Mouse (Mus musculus) cortical plate, adult 2 months (tissue): ENCODE results near the gene Parvb. TPM values are rescaled to one million over a fixed set of nuclear protein-coding genes. Genes with fewer than 3 reads are reported as not detected.
A peak's percentile ranks its signal among the peaks of the same experiment; 100 is the strongest.

Experiments used
- H3K27ac ChIP-seq: fragments of 200-500 bp; 2 replicates; pipeline ENCODE4 v1.5.1; 2012; ENCODE audit warnings: low read length, control low read depth, inconsistent platforms; ENCODE audit not compliant: insufficient read depth
- H3K4me1 ChIP-seq: fragments of 200-500 bp; 2 replicates; pipeline ENCODE4 v1.6.1; 2011; ENCODE audit warnings: low read length; ENCODE audit not compliant: control insufficient read depth, insufficient read depth
- H3K4me3 ChIP-seq: fragments of 200-500 bp; 2 replicates; pipeline ENCODE4 v1.5.1; 2011; ENCODE audit warnings: mild to moderate bottlenecking, low read length, control low read depth; ENCODE audit not compliant: insufficient read depth
- CTCF ChIP-seq: fragments of 200-500 bp; IDR thresholded peaks from 2 replicates; pipeline ENCODE4 v1.5.1; 2011; ENCODE audit warnings: mild to moderate bottlenecking, control low read depth, low read length; ENCODE audit not compliant: insufficient read depth; ENCODE audit errors: extremely low read depth
- POLR2A ChIP-seq: fragments of 200-500 bp; IDR thresholded peaks from 2 replicates; pipeline ENCODE4 v1.6.1; 2011; ENCODE audit warnings: mild to moderate bottlenecking, low read length, control low read depth; ENCODE audit not compliant: insufficient read depth; ENCODE audit errors: extremely low read depth
- polyA plus RNA-seq: library from polyadenylated mRNA; depleted of rRNA; stranded (reverse); fragments of >200 nt; gene quantifications from 2 replicates; pipeline ENCODE4 v1.2.3, GENCODE M21; 2012; rRNA removed

The Parvb gene
- 12.1 and 13.8 TPM in 2 replicates for polyA plus RNA-seq

DNA sequence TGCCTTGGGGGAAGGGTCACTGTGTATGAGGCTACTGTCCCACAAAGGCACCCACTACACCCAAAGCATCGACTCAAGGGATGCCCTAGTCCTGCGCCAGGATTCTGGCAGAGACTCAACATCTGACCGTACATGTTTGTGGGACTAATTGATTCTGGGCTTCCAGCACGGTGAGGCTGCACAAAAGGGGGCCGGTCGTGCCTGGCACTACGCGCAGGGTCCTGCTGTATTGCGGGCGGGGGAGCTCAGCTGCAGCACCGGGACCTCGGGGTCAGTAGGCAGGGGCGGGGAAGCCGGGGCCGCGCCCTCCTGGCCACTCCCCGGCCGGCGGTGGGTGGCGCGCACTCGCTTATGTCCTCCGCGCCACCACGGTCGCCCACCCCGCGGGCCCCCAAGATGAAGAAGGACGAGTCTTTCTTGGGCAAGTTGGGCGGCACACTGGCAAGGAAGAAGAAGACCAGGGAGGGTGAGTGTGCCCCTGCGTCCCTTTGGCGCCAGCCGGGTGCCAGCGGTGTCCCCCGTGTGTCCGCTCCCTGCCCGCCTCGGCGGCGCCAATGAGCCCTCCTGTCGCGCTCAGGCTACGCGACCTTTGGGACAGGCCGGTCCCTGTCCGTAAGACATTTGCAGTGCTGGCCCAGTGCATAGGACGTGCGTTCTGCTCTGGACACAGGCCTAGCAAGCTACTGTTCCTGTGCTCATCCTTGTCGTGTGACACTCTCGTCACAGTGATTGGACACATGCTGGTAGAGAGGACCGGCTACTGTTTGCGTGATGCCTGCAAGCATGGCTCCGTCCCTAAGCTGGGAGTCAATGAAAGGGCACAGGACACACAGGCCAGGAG is at the start of gene Parvb:
Gene Parvb, plus strand, starts transcription at position 323 of the 841 bp plus-strand sequence.
- peak within 1 kb of the TSS; percentile 36 for H3K4me3 ChIP-seq
- TF ChIP-seq POLR2A (peak; percentile 70; the same call in 1 of the 2 replicates), CTCF (no peak)
- peak within 1 kb of the TSS; percentile 49 for H3K27ac ChIP-seq
- H3K4me1 ChIP-seq = peaks cover 4% of the 10 kb centered on the region; the same call in 1 of the 2 replicates

DNA sequence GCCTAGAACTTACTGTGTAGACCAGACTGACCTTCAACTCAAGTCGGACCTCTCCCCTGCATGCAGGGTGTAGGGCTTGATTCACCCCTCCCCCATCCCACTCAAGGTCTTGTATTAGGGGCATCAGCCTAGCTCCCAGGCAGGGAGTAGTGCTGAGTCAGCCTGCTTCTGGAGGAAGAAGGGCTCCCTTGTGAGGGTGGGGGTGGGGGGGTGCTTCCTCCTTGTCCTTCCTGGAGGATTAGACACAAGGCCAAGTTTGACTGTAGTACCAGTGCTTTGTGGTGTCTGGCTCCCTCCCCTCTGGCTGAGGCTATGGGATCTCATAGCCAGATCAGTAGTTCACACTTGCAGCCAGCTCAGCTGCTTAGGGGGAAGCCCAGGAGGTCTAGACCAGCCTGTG is 47.9 kb upstream of the Parvb start:
- no peak overlapping the region for H3K27ac ChIP-seq
- no peak for TF ChIP-seq POLR2A
- TF ChIP-seq CTCF = no peak
- H3K4me3 ChIP-seq = no peak overlapping the region
- no peaks in the 10 kb centered on the region for H3K4me1 ChIP-seq

DNA sequence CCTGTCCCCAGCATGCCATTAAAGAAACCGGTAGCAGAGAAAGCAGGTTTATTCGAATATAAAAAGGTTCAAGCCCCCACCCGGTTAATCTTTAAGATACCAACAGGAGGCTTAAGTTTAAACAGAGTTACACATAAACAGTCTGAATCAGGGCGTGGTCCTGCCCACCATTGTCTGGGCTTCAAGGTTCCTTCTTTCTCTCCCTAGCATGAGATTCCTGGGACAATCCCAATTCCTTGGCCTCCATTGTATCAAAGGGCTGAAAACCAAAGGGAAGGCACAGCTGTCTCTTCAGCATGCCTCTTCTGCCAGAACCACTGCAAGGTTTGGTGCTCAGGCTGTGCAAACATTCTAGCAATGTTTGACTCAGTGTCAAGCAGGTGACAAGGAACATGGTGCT is 45.6 kb upstream of the Parvb start:
- H3K4me1 ChIP-seq = no peaks in the 10 kb centered on the region
- H3K4me3 ChIP-seq = no peak overlapping the region
- TF ChIP-seq CTCF (no peak), POLR2A (no peak)
- H3K27ac ChIP-seq = no peak overlapping the region

DNA sequence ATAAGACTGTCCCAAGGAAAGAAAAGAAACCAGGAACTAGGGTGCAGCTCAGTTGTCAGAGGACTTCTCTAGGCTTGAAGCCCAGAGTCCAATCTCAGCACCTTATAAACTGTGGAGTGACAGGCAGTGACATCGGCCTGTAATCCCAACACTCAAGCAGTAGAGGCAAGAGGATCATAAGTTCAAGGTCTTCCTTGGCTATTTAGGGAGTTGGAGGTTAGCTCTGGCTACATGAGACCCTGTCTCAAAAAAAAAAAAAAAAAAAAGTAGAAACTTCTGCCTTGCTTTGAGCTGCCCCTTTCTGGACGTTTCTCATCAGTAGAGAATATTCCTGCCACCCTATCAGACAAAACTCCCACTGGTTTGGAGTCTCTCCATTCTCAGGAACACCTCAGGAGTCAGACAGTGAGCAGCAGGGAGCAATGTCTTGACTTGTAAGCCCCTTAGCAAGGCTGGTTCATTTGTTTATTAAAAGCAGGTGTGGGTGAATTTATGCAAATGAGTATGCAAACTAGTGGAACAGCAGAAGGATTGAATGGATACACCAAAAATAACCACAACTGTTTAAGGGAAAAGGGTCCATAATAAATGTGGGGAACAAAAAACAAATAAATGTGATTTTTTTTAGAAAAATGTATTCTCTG is 42.8 kb upstream of the Parvb start:
- Histone ChIP-seq H3K4me1 (peaks cover 2% of the 10 kb centered on the region; the same call in 1 of the 2 replicates), H3K27ac (no peak overlapping the region), H3K4me3 (no peak overlapping the region)
- TF ChIP-seq CTCF (no peak), POLR2A (no peak)

DNA sequence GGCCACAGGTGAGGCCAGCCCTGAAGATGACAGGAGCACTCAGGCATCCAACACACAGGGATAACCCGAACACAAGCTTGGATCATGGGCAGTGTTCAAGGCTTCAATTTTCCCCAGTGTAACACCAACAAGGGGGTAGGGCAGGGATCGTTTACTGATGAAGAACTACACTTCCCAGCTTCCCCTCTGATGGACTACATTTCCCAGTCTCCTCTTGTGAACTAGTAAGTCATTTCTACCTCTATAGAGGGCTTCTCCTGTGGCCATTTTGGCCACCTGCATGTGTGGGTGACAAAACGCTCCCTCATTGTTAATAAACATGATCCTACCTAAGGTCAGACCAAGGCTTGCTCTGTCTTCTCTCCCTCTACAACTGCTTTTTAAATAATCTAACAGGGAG is 42.0 kb upstream of the Parvb start:
- Histone ChIP-seq H3K4me3 (no peak overlapping the region), H3K27ac (no peak overlapping the region), H3K4me1 (peaks cover 2% of the 10 kb centered on the region; the same call in 1 of the 2 replicates)
- no peak for TF ChIP-seq POLR2A
- TF ChIP-seq CTCF = no peak

DNA sequence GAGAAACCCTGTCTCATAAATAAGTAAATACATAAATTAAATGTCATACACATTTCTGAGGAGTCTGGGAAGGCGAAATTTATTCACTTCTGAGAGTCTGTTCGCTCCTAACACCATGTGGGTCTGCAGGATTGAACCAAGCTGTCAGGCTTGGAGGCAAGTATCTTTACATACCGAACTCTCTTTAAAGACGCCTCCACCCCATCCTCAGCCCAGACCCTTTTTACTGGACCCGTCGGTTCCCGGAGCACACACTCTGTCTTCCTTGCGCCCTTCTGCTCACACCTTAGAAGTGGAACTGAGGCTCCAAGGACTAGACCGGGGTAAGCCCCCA is 40.2 kb upstream of the Parvb start:
- Histone ChIP-seq H3K4me1 (peaks cover 2% of the 10 kb centered on the region; the same call in 1 of the 2 replicates), H3K27ac (0 out of 2 replicates have a peak overlapping the region, but pooled peaks have one; percentile 1), H3K4me3 (peak overlapping the region; percentile 61)
- TF ChIP-seq CTCF (no peak), POLR2A (no peak)

DNA sequence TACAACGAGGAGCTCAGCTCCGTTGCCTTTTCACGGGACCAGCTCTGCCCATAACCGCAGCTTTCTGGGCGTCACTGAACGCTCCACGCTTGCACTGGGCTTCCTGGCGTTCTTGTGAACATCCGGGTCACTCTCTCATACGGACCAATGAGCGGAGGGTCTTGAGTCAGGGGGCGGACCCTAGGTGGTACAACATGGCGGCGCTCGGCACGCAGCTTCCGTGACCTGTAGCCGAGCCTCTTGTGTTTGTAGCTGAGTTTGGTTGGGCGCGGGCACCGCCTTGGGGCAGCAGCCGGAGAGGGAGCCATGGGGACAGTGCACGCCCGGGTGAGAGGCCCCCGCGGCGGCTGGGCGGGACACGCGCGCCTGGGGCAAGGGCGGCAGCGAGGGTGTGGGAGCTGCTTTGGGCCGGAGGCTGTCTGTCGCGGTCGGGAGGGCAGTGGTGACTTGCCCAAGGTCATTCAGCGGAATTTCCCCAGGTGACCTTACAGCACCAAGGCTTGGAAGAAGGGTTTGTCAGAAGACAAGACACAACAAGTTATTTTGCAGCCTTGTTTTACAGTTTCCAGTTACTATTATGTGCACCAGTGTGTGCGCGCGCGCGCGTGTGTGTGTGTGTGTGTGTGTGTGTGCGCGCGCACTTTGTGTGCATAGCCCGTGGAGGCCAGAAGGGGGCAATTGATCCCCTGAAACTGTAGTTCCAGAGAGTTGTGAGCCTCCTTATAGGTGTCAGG is 39.6 kb upstream of the Parvb start, which contains the start of gene Samm50:
Gene Samm50, plus strand, starts transcription at position 184 of the 734 bp plus-strand sequence.
- TF ChIP-seq POLR2A (peak; percentile 97), CTCF (no peak)
- Histone ChIP-seq H3K4me3 (peak within 1 kb of the TSS; percentile 61), H3K4me1 (peaks cover 2% of the 10 kb centered on the region; the same call in 1 of the 2 replicates), H3K27ac (peak within 1 kb of the TSS; percentile 47; the same call in 1 of the 2 replicates)

DNA sequence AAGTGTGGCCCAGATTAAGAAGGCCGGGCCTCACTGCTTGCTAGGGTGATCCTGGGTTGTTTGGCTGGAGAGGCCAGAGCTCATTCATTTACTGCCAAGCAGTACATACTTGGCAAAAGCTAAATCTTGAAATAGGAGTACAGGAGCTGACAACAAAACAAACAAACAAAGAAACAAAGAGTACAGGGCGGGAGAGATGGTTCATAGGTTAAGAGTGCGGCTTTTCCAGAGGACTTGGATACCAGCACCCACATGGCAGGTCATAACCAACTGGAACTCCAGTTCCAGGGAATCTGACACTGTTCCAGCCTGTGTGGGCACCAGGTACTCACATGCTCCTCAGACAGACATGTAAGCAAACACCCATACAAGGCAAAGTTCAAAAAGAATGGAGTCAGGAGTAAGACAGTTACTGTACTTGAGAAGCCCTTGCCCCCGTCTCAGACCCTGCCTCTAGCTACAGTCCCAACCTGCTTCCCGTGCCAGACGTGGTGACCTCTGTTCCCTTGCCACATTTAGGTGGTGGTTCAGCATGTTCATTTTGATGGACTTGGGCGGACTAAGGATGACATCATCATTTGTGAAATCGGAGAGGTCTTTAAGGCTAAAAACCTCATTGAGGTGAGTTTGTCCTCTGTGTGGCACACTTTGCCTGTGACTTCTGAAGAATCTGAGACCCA is 35.2 kb upstream of the Parvb start:
- no peak for TF ChIP-seq POLR2A
- TF ChIP-seq CTCF = no peak
- Histone ChIP-seq H3K4me1 (peaks cover 2% of the 10 kb centered on the region; the same call in 1 of the 2 replicates), H3K4me3 (no peak overlapping the region)

DNA sequence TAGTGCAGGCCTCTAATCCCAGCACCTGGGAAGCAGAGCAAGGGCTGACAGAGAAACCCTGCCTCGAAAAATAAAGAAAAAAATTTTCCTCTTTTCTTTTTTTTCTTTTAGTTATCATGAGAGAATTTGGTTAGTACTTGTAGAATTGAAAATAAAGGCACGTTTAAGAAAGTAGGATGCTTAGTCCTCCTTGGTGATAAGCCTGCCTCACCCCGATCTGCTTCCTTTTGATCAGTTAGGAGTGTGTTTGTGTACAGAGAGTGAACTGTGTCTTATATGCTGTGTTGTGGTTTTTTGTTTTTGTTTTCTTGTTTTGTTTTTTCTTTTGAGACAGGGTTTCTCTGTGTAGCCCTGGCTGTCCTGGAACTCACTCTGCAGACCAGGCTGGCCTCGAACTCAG is 24.5 kb upstream of the Parvb start:
- TF ChIP-seq CTCF = no peak
- TF ChIP-seq POLR2A = no peak
- H3K4me3 ChIP-seq = no peak overlapping the region
- no peak overlapping the region for H3K27ac ChIP-seq
- no peaks in the 10 kb centered on the region for H3K4me1 ChIP-seq

More for the DNA sequence above, 35.2 kb upstream of the Parvb start:
- H3K27ac ChIP-seq = no peak overlapping the region
